Mouse (Mus musculus): ENCODE results near the gene Wdsub1. TPM values are rescaled to one million over a fixed set of nuclear protein-coding genes. Genes with fewer than 3 reads are reported as not detected.
"Not testable (repeated sequence)": the region's sequence is repeated elsewhere in the genome, so short reads cannot be mapped to it uniquely, and the experiment has no call there.

Wdsub1 gene
- polyA plus RNA-seq, 1 experiment, result 31.1 TPM

GRCm38 (mm10) chr2:59862618-59863017 lies 19.8 kb downstream of the Wdsub1 start:
- Histone ChIP-seq H3K4me3 (no peak overlapping the region), H3K4me2 (ENCODE audit: low read depth) (no peak overlapping the region), H3ac (ENCODE audit: control insufficient read depth, insufficient read length) (no peak overlapping the region), H3K36me3 (ENCODE audit: control insufficient read depth, insufficient read depth) (peaks cover 9% of the 10 kb centered on the region), H3K79me2 (ENCODE audit: control insufficient read depth, insufficient read depth) (no peaks in the 10 kb centered on the region), H3K27me3 (ENCODE audit: control insufficient read depth, insufficient read depth, insufficient read length) (no peaks in the 10 kb centered on the region)
- TF ChIP-seq SRF (IDR thresholded peaks at IDR 0.05; ENCODE audit: control insufficient read depth, insufficient read length, low read depth) (no peak), USF1 (IDR thresholded peaks at IDR 0.05; ENCODE audit: low read depth) (no peak), POLR2A (IDR thresholded peaks at IDR 0.05; ENCODE audit: insufficient read length, low read depth) (no peak), CEBPB (IDR thresholded peaks at IDR 0.05; ENCODE audit: insufficient read depth, poor library complexity, severe bottlenecking) (no peak), TCF12 (IDR thresholded peaks at IDR 0.05; ENCODE audit: insufficient read depth, poor library complexity, severe bottlenecking) (no peak), REST (IDR thresholded peaks at IDR 0.05; ENCODE audit: insufficient read depth, insufficient read length) (no peak), MYOG (IDR thresholded peaks at IDR 0.05; ENCODE audit: control insufficient read depth in 1 of 3, insufficient read depth in 1 of 3, insufficient read length in 2 of 3, low read depth in 2 of 3) (no peak), E2F4 (IDR thresholded peaks at IDR 0.05; ENCODE audit: insufficient read depth) (no peak)

GRCm38 (mm10) chr2:59854363-59854762 lies 28.0 kb downstream of the Wdsub1 start:
- no peak overlapping the region for H3ac ChIP-seq (ENCODE audit: control insufficient read depth, insufficient read length)
- no peak overlapping the region for H3K4me2 ChIP-seq (ENCODE audit: low read depth)
- H3K27me3 ChIP-seq (ENCODE audit: control insufficient read depth, insufficient read depth, insufficient read length), result no peaks in the 10 kb centered on the region
- no peaks in the 10 kb centered on the region for H3K79me2 ChIP-seq (ENCODE audit: control insufficient read depth, insufficient read depth)
- TF ChIP-seq MAX (IDR thresholded peaks at IDR 0.05; ENCODE audit: low read depth) (no peak), TCF12 (IDR thresholded peaks at IDR 0.05; ENCODE audit: insufficient read depth, poor library complexity, severe bottlenecking) (no peak), POLR2AphosphoS2 (IDR thresholded peaks at IDR 0.05; ENCODE audit: insufficient read length, low read depth) (no peak), MYOG (IDR thresholded peaks at IDR 0.05; ENCODE audit: control insufficient read depth in 1 of 3, insufficient read depth in 1 of 3, insufficient read length in 2 of 3, low read depth in 2 of 3) (no peak), MYOD1 (IDR thresholded peaks at IDR 0.05; ENCODE audit: control insufficient read depth in 1 of 3, insufficient read length in 2 of 3, low read depth in 2 of 3) (no peak), SRF (IDR thresholded peaks at IDR 0.05; ENCODE audit: control insufficient read depth, insufficient read length, low read depth) (no peak), POLR2A (IDR thresholded peaks at IDR 0.05; ENCODE audit: insufficient read length, low read depth) (no peak), CEBPB (IDR thresholded peaks at IDR 0.05; ENCODE audit: insufficient read depth, poor library complexity, severe bottlenecking) (no peak), TCF3 (IDR thresholded peaks at IDR 0.05; ENCODE audit: insufficient read length, low read depth) (no peak), USF1 (IDR thresholded peaks at IDR 0.05; ENCODE audit: low read depth) (no peak)
- H3K36me3 ChIP-seq (ENCODE audit: control insufficient read depth, insufficient read depth), result peaks cover 7% of the 10 kb centered on the region
- H3K4me3 ChIP-seq, result no peak overlapping the region

- peaks cover 5% of the 10 kb centered on the region for H3K36me3 ChIP-seq (ENCODE audit: control insufficient read depth, insufficient read depth)
- H3K4me2 ChIP-seq (ENCODE audit: low read depth), result no peak overlapping the region
- TF ChIP-seq POLR2AphosphoS2 (IDR thresholded peaks at IDR 0.05; ENCODE audit: insufficient read length, low read depth), result peak; percentile 59
- TF ChIP-seq E2F4 (IDR thresholded peaks at IDR 0.05; ENCODE audit: insufficient read depth), result no peak
- H3K27me3 ChIP-seq (ENCODE audit: control insufficient read depth, insufficient read depth, insufficient read length), result no peaks in the 10 kb centered on the region
- no peak overlapping the region for H3ac ChIP-seq (ENCODE audit: control insufficient read depth, insufficient read length)
- no peak overlapping the region for H3K4me3 ChIP-seq
- H3K79me2 ChIP-seq (ENCODE audit: control insufficient read depth, insufficient read depth), result no peaks in the 10 kb centered on the region
Observed at GRCm38 (mm10) chr2:59853543-59853942, 28.8 kb downstream of the Wdsub1 start.

- no peak for TF ChIP-seq TCF12 (IDR thresholded peaks at IDR 0.05; ENCODE audit: insufficient read depth, poor library complexity, severe bottlenecking)
- TF ChIP-seq MYOD1 (IDR thresholded peaks at IDR 0.05; ENCODE audit: control insufficient read depth in 1 of 3, insufficient read length in 2 of 3, low read depth in 2 of 3), result no peak
- TF ChIP-seq E2F4 (IDR thresholded peaks at IDR 0.05; ENCODE audit: insufficient read depth), result no peak
- TF ChIP-seq REST (IDR thresholded peaks at IDR 0.05; ENCODE audit: insufficient read depth, insufficient read length), result no peak
- no peak for TF ChIP-seq MYOG (IDR thresholded peaks at IDR 0.05; ENCODE audit: control insufficient read depth in 1 of 3, insufficient read depth in 1 of 3, insufficient read length in 2 of 3, low read depth in 2 of 3)
- TF ChIP-seq MAX (IDR thresholded peaks at IDR 0.05; ENCODE audit: low read depth), result no peak
- no peak for TF ChIP-seq CEBPB (IDR thresholded peaks at IDR 0.05; ENCODE audit: insufficient read depth, poor library complexity, severe bottlenecking)
- no peak for TF ChIP-seq USF1 (IDR thresholded peaks at IDR 0.05; ENCODE audit: low read depth)
- no peak for TF ChIP-seq SRF (IDR thresholded peaks at IDR 0.05; ENCODE audit: control insufficient read depth, insufficient read length, low read depth)
- TF ChIP-seq POLR2A (IDR thresholded peaks at IDR 0.05; ENCODE audit: insufficient read length, low read depth), result no peak
- no peak for TF ChIP-seq TCF3 (IDR thresholded peaks at IDR 0.05; ENCODE audit: insufficient read length, low read depth)
- TF ChIP-seq POLR2AphosphoS2 (IDR thresholded peaks at IDR 0.05; ENCODE audit: insufficient read length, low read depth), result no peak
- Histone ChIP-seq H3K4me3 (no peak overlapping the region), H3K79me2 (ENCODE audit: control insufficient read depth, insufficient read depth) (no peaks in the 10 kb centered on the region), H3K4me2 (ENCODE audit: low read depth) (no peak overlapping the region), H3ac (ENCODE audit: control insufficient read depth, insufficient read length) (no peak overlapping the region), H3K27me3 (ENCODE audit: control insufficient read depth, insufficient read depth, insufficient read length) (no peaks in the 10 kb centered on the region), H3K36me3 (ENCODE audit: control insufficient read depth, insufficient read depth) (peaks cover 5% of the 10 kb centered on the region)
Observed at GRCm38 (mm10) chr2:59852916-59853315, 29.5 kb downstream of the Wdsub1 start.

GRCm38 (mm10) chr2:59851885-59852284 lies 30.5 kb downstream of the Wdsub1 start:
- H3ac ChIP-seq (ENCODE audit: control insufficient read depth, insufficient read length); H3K36me3 ChIP-seq (ENCODE audit: control insufficient read depth, insufficient read depth); H3K4me3 ChIP-seq; H3K27me3 ChIP-seq (ENCODE audit: control insufficient read depth, insufficient read depth, insufficient read length); H3K4me2 ChIP-seq (ENCODE audit: low read depth); H3K79me2 ChIP-seq (ENCODE audit: control insufficient read depth, insufficient read depth): not testable (repeated sequence)

Data from myocyte (in vitro differentiated cells).